Mouse (Mus musculus) brain, embryonic 14.5 days (tissue): ENCODE results near the gene Cd276. TPM values are rescaled to one million over a fixed set of nuclear protein-coding genes. Genes with fewer than 3 reads are reported as not detected.
A peak's percentile ranks its signal among the peaks of the same experiment; 100 is the strongest.
"Not testable (repeated sequence)": the region's sequence is repeated elsewhere in the genome, so short reads cannot be mapped to it uniquely, and the experiment has no call there.

Source experiments
- DNase-seq: peaks from one replicate; pipeline ENCODE4 v3.0.0-alpha.2; 2011; ENCODE audit warnings: low read depth
- CTCF ChIP-seq: fragments of 200-500 bp; IDR thresholded peaks from 2 replicates; pipeline ENCODE4 v1.5.1; 2012; ENCODE audit warnings: inconsistent platforms, mild to moderate bottlenecking, moderate library complexity, borderline replicate concordance; ENCODE audit not compliant: insufficient read depth, insufficient read length; ENCODE audit errors: extremely low read depth
- POLR2A ChIP-seq: fragments of 200-500 bp; IDR thresholded peaks from 2 replicates; pipeline ENCODE4 v1.6.1; 2012; ENCODE audit warnings: mild to moderate bottlenecking, inconsistent platforms, borderline replicate concordance; ENCODE audit not compliant: poor library complexity, insufficient read depth, insufficient read length, severe bottlenecking; ENCODE audit errors: extremely low read depth
- polyA plus RNA-seq: library from polyadenylated mRNA; depleted of rRNA; stranded (reverse); fragments of >200 nt; gene quantifications from 2 replicates; pipeline ENCODE4 v1.2.3, GENCODE M21; 2012; rRNA removed

Cd276 gene
- polyA plus RNA-seq: 34.6 and 47.1 TPM in 2 replicates

DNA sequence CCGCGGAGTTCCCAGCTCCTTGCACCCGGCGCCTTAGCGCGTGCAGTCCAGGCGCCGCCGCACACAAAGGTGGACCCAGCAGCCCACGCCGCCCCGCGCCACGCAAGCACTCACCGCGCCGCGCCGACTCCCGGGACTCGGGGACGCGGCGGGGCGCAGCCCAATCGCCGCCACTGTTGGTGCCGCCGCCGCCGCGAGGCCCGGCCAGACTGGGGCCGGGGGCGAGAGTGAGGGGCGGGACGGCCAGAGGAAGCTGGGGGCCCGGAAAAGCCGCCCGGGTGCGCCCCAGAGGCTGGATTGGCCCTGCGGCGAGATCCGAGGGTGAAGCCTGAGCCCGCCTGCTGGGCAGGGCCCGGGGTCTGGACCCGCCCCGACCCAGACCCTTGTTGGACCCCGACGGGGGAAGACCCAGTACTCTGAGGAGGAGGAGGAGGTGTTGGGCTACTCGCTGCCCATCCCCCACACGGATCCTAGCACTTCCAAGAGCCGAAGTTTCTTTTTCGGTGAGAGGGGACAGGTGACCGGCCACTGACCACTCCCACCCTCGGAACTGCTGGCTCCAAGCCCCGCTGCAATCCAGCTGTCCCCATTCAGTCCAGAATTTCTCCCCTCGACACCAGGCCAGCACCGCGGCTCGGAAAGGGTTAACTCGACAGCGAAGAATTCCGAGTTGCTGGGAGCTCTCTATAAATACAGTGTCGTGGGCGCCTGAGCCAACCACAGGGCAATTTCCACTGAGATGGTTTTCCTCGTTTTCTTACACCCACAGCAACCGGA is at the start of gene Cd276:
Cd276 (minus strand) TSS at position 530 of the 777 bp plus-strand sequence.
- TF ChIP-seq CTCF (no peak), POLR2A (peak; percentile 60; the same call in 1 of the 2 replicates)

GRCm38 (mm10) chr9:58595313-58595712 is 40.1 kb upstream of the Cd276 start:
- TF ChIP-seq POLR2A (no peak), CTCF (no peak)
- DNase-seq: no peak

More for the DNA sequence above, at the start of gene Cd276:
- peak; percentile 91 for DNase-seq

DNA sequence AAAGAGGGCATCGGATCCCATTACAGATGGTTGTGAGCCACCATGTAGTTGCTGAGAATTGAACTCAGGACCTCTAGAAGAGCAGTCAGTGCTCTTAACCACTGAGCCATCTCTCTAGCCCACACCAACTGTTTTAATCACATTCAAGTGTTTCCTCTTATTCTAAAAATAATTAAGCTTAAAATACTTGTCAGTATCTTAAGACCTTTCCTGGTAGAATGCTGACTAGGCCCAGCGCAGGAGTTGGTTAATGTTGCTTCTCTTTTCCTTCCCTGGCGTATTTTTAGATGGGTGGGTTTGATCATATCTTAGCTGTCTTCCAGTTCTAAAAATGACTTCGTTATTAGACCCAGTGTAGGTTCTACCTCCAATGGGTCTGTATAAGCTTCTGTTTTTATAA is 33.4 kb upstream of the Cd276 start:
- no peak for TF ChIP-seq CTCF
- no peak for TF ChIP-seq POLR2A

DNA sequence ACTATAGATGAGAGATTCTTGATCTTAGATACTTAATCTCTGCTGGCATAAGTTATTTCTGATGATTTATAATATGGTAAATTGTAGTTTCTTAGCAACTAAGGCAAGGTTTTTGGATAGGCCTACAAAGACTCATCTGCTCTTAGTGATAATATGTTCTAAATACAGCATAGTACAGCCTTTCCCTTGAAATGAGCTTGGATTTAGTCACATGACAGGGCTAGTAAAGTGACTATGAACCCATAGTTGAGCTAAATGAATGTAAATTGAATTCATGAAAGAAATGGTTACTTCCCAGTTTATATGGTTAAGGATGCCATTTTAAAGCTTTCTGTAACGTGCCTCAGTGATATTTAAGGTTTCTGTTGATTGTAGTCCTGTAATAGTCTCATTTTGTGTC is 29.1 kb upstream of the Cd276 start:
- TF ChIP-seq CTCF (no peak), POLR2A (no peak)

More for the DNA sequence above, 33.4 kb upstream of the Cd276 start:
- DNase-seq: no peak

GRCm38 (mm10) chr9:58583267-58583641 is 28.0 kb upstream of the Cd276 start:
- peak; percentile 56 for DNase-seq
- TF ChIP-seq CTCF (no peak), POLR2A (no peak)

More for the DNA sequence above, 29.1 kb upstream of the Cd276 start:
- no peak for DNase-seq

- TF ChIP-seq CTCF (no peak), POLR2A (no peak)
- DNase-seq: peak; percentile 62
Measured at GRCm38 (mm10) chr9:58582581-58583266, 27.5 kb upstream of the Cd276 start.

DNA sequence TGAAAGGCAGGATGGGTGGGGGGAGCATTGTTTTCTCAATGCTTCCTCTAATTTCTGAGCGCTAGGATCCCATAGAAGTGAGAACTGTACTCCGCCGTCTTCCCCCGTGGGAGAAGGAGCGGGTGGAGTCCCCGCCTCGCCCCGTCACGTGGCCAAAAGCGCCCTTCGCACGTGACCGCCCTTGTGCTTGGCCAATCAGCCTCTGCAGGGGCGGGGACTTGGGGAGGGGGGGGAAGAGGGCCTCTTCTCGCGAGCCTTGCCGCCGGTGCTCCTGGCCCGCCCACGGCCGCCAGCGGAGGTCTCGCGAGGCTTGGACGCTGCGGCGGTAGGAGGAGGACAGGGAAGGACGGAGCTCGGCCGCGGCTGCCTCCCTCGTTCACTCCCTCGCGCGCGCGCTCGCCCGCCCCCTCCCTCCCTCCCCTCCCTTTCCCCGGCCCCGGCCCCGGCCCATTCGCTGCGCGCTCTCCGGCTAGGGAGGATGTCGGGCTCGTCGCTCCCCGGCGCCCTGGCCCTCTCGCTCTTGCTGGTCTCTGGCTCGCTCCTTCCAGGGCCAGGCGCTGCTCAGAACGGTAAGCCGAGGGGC is 26.8 kb upstream of the Cd276 start, which contains the start of gene Nptn:
Nptn (plus strand) TSS at position 283 of the 583 bp plus-strand sequence.
- TF ChIP-seq CTCF (no peak), POLR2A (peak; percentile 86)
- DNase-seq: peak; percentile 100

GRCm38 (mm10) chr9:58581283-58581930 is 26.2 kb upstream of the Cd276 start:
- TF ChIP-seq CTCF (no peak), POLR2A (no peak)
- DNase-seq: no peak

DNA sequence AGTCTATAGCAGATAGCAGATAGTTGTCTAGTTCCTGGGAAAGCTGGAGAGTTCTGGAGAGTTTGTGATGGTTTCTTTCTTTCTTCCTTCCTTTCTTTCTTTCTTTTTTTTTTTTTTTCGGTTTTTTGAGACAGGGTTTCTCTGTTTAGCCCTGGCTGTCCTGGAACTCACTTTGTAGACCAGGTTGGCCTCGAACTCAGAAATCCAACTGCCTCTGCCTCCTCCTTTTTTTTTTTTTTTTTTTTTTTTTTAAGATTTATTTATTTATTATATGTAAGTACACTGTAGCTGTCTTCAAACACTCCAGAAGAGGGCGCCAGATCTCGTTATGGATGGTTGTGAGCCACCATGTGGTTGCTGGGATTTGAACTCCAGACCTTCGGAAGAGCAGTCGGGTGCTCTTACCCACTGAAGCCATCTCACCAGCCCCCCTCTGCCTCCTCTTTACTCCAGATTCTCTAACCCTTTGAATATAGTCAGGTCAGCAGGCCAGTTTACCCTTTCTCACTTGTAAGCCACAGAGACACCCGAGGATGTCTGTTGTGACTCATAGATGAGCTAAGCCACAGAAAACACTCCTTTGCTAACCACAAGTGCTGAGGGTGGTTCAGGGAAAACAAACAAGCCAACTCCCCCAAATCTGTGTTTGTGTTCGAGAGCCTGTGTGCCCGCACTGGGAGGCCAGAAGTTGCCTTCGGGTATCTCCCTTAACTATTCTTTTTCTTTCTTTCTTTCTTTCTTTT is 25.4 kb upstream of the Cd276 start:
- not testable (repeated sequence) for DNase-seq

- TF ChIP-seq POLR2A (no peak), CTCF (peak; percentile 79)
- peak; percentile 90 for DNase-seq
Measured at GRCm38 (mm10) chr9:58578669-58579068, 23.4 kb upstream of the Cd276 start.
